Mouse (Mus musculus) hindbrain, embryonic 10.5 days (tissue): ENCODE data around the gene Ift46. TPM values are rescaled to one million over a fixed set of nuclear protein-coding genes. Genes with fewer than 3 reads are reported as not detected.
A peak's percentile ranks its signal among the peaks of the same experiment; 100 is the strongest.

Source experiments
- DNase-seq: peaks from one replicate; pipeline ENCODE4 v3.0.0-alpha.2; 2017; ENCODE audit warnings: low spot score
- H3K27ac ChIP-seq: fragments of 300-500 bp; sonication (generic); 2 replicates; pipeline ENCODE4 v1.5.1; 2016; ENCODE audit warnings: mild to moderate bottlenecking, moderate library complexity
- H3K27me3 ChIP-seq: fragments of 300-500 bp; sonication (generic); 2 replicates; pipeline ENCODE4 v1.6.1; 2016; ENCODE audit warnings: mild to moderate bottlenecking; ENCODE audit not compliant: poor library complexity, insufficient read depth, severe bottlenecking
- H3K36me3 ChIP-seq: fragments of 300-500 bp; sonication (generic); 2 replicates; pipeline ENCODE4 v1.6.1; 2016; ENCODE audit warnings: mild to moderate bottlenecking, moderate library complexity
- H3K4me1 ChIP-seq: fragments of 300-500 bp; sonication (generic); replicated peaks from 2 replicates; pipeline ENCODE4 v1.6.1; 2016; ENCODE audit warnings: mild to moderate bottlenecking
- H3K4me3 ChIP-seq: fragments of 300-500 bp; sonication (generic); 2 replicates; pipeline ENCODE4 v1.5.1; 2016; ENCODE audit warnings: mild to moderate bottlenecking, moderate library complexity
- H3K9me3 ChIP-seq: fragments of 300-500 bp; sonication (generic); 2 replicates; pipeline ENCODE4 v1.6.1; 2016; ENCODE audit warnings: mild to moderate bottlenecking, moderate library complexity
- WGBS: fragments of 180-500 bp; shearing (Covaris S2); methylation state at CpG from one replicate; pipeline ENCODE4 v1.1.7; 2016; 5-methylcytosine and 5-hydroxymethylcytosine counted together
- polyA plus RNA-seq: library from polyadenylated mRNA; unstranded; fragments of >200 nt; fragmentation: Nextera tagmentation; extraction: Ambion mirVana; gene quantifications from 2 replicates; pipeline ENCODE4 v1.2.1, GENCODE M21; 2016

The Ift46 gene
- polyA plus RNA-seq, 1 experiment from 2014 or later, result 152 TPM

DNA sequence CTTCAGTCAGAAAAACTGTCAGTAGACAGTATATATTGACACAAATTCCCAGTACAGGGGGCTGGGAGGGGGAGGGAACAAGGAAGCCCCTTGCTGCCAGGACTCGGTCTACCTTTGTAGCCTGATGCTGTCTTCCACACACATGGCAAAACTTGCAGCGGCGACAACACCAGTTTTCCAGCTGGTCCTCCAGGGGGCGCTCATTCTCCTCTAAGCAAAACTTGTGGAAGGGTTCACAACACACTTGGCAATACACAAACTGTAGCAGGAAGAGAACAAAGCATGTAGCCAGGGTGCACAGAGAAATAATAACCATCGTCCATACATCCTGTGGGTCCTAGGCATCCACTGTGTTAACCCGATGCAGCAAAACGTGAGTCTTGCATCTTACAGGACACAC lies 68.7 kb downstream of the Ift46 start:
- Histone ChIP-seq H3K4me1 (no peaks in the 10 kb centered on the region), H3K4me3 (no peak overlapping the region), H3K27me3 (no peaks in the 10 kb centered on the region), H3K27ac (no peak overlapping the region), H3K36me3 (peaks cover 97% of the 10 kb centered on the region), H3K9me3 (no peaks in the 10 kb centered on the region)
- WGBS, result 58% methylated on average over 7 of the region's 7 CpGs
- peak; percentile 77 for DNase-seq

DNA sequence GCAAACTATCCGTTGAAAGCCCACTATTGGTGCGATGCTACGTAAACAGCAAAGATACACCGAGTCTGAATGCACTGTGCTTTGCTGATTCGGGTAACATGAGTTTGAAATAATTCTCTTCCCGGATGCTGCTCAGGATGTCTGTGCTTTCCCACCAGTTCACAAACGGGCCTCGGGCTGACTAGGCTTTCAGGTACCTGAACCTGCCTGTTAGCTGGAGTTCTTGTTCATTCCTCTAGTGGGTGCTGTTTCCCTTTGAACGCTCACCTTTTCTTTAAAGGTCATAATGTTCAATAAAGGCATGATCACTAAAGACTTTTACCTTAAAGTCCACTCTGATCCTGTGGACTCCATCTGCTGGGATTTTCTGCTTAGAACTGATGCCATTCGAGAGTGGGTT lies 73.5 kb downstream of the Ift46 start:
- H3K36me3 ChIP-seq, result peaks cover 97% of the 10 kb centered on the region
- H3K4me3 ChIP-seq, result no peak overlapping the region
- H3K27ac ChIP-seq, result no peak overlapping the region
- no peaks in the 10 kb centered on the region for H3K27me3 ChIP-seq
- H3K4me1 ChIP-seq, result no peaks in the 10 kb centered on the region
- no peak for DNase-seq
- WGBS, result 94% methylated on average over 10 of the region's 10 CpGs
- H3K9me3 ChIP-seq, result no peaks in the 10 kb centered on the region

Other genes with a start within 250 kb of the Ift46 start
- gene Cxcr5, start 206.0 kb upstream of the Ift46 start, polyA plus RNA-seq, result not detected in 2 replicates
- gene Ddx6, start 163.0 kb upstream of the Ift46 start, polyA plus RNA-seq, result 16.8 and 21.0 TPM in 2 replicates
- not detected in 2 replicates for gene Treh, start 94.7 kb upstream of the Ift46 start, polyA plus RNA-seq
- 45.4 and 49.5 TPM in 2 replicates for gene Phldb1, start 32.7 kb upstream of the Ift46 start, polyA plus RNA-seq
- gene Arcn1, start 63 bp upstream of the Ift46 start, polyA plus RNA-seq, result 154 and 170 TPM in 2 replicates
- gene Tmem25, start 31.4 kb downstream of the Ift46 start, polyA plus RNA-seq, result 2.6 and 3.2 TPM in 2 replicates
- gene Ttc36, start 35.2 kb downstream of the Ift46 start, polyA plus RNA-seq, result 0.75 TPM in 1 of 2 replicates, not detected in the other
- gene Kmt2a, start 113.4 kb downstream of the Ift46 start, polyA plus RNA-seq, result 11.8 and 18.2 TPM in 2 replicates
- gene Atp5l, start 152.8 kb downstream of the Ift46 start, polyA plus RNA-seq, result 599 and 650 TPM in 2 replicates
- 22.7 and 25.0 TPM in 2 replicates for gene Ube4a, start 197.7 kb downstream of the Ift46 start, polyA plus RNA-seq
- 0.31 TPM in 1 of 2 replicates, not detected in the other for gene Cd3g, start 212.5 kb downstream of the Ift46 start, polyA plus RNA-seq
- not detected in 2 replicates for gene Cd3d, start 213.9 kb downstream of the Ift46 start, polyA plus RNA-seq
- not detected in 2 replicates for gene Cd3e, start 241.7 kb downstream of the Ift46 start, polyA plus RNA-seq